In genomic region chr3:117020319-117020718, GRCm38 (mm10) we compare ENCODE assay signal across 32 mouse cellular contexts. TPM values are rescaled to one million over a fixed set of nuclear protein-coding genes. Genes with fewer than 3 reads are reported as not detected.
A peak's percentile ranks its signal among the peaks of the same experiment; 100 is the strongest.
DNase-seq lines count a peak whose midpoint lies in the region; ATAC-seq and TF ChIP-seq lines count a peak whose summit lies in the region.
"Had no signal": no experiment of that assay in that cellular context is flagged by ENCODE, and none has a peak within 500 bp of the region (broad histone marks: within the 10 kb centered on the region; RNA-seq: fewer than 3 reads in every experiment).

No protein-coding gene starts in this region.

- no peak for ATAC-seq in lung, embryonic 14.5 days (ENCODE audit: insufficient read depth)
- no peak for ATAC-seq in lung, postnatal 0 days
- ATAC-seq: forebrain, embryonic 14.5 days; forebrain, postnatal 0 days; intestine, postnatal 0 days; Patski had no signal

- H3K36me3 ChIP-seq in lung, embryonic 14.5 days (ENCODE audit: insufficient read depth), result no peaks in the 10 kb centered on the region
- H3K36me3 ChIP-seq in lung, postnatal 0 days (ENCODE audit: insufficient read depth, low read length), result no peaks in the 10 kb centered on the region
- H3K36me3 ChIP-seq: embryonic facial prominence, embryonic 12.5 days; embryonic facial prominence, embryonic 15.5 days; G1E; hindbrain, embryonic 12.5 days; hindbrain, embryonic 15.5 days had no signal

- H3K4me2 ChIP-seq in lung, embryonic 14.5 days, result no peak overlapping the region
- no peak overlapping the region for H3K4me2 ChIP-seq in lung, postnatal 0 days (replicated peaks; ENCODE audit: low read depth, low read length)
- H3K4me2 ChIP-seq: embryonic facial prominence, embryonic 12.5 days; embryonic facial prominence, embryonic 15.5 days; hindbrain, embryonic 12.5 days; hindbrain, embryonic 15.5 days had no signal

- no peak overlapping the region for H3K27ac ChIP-seq in lung, embryonic 14.5 days (ENCODE audit: low read depth)
- H3K27ac ChIP-seq in lung, postnatal 0 days (ENCODE audit: low read length), result no peak overlapping the region
- H3K27ac ChIP-seq: embryonic facial prominence, embryonic 12.5 days; embryonic facial prominence, embryonic 15.5 days; hindbrain, embryonic 12.5 days; hindbrain, embryonic 15.5 days had no signal

- peak; percentile 93 for DNase-seq in heart, adult 11 months
- no peak for DNase-seq in heart, postnatal 14 days
- DNase-seq in heart, adult 8-10 months (ENCODE audit: low spot score), result peak; percentile 78
- DNase-seq in heart, postnatal 4 days, result no peak
- peak; percentile 24 for DNase-seq in lung, embryonic 14.5 days
- no peak for DNase-seq in lung, postnatal 0 days (ENCODE audit: low spot score)
- DNase-seq: adrenal gland, postnatal 10 days; adrenal gland, postnatal 36 days; B cell, adult 2 months; cerebellum, adult 11 months; cerebellum, adult 2 months; cerebellum, adult 9-11 months; cerebellum, postnatal 25 days; forebrain, postnatal 0 days; gastrocnemius, postnatal 36 days; kidney, adult 2 months had no signal

- no peaks in the 10 kb centered on the region for H3K4me1 ChIP-seq in lung, embryonic 14.5 days (ENCODE audit: insufficient read depth)
- no peaks in the 10 kb centered on the region for H3K4me1 ChIP-seq in lung, postnatal 0 days (ENCODE audit: insufficient read depth, low read depth, low read length)
- H3K4me1 ChIP-seq: embryonic facial prominence, embryonic 12.5 days; embryonic facial prominence, embryonic 15.5 days; hindbrain, embryonic 12.5 days; hindbrain, embryonic 15.5 days had no signal

- TF ChIP-seq EP300 in lung, postnatal 0 days (IDR thresholded peaks at IDR 0.05), result no peak

- H3K27me3 ChIP-seq in lung, embryonic 14.5 days (ENCODE audit: insufficient read depth, low read length), result no peaks in the 10 kb centered on the region
- H3K27me3 ChIP-seq in lung, postnatal 0 days (replicated peaks; ENCODE audit: insufficient read depth, low read length), result no peaks in the 10 kb centered on the region
- H3K27me3 ChIP-seq: CH12.LX; embryonic facial prominence, embryonic 12.5 days; embryonic facial prominence, embryonic 15.5 days; hindbrain, embryonic 12.5 days; hindbrain, embryonic 15.5 days; Patski had no signal

- 86% methylated on average over 3 of the region's 3 CpGs for WGBS in lung, embryonic 14.5 days
- WGBS in lung, postnatal 0 days, result 72% methylated on average over 3 of the region's 3 CpGs

- no peak overlapping the region for H3K4me3 ChIP-seq in lung, embryonic 14.5 days (ENCODE audit: low read depth, low read length)
- H3K4me3 ChIP-seq in lung, postnatal 0 days (ENCODE audit: low read depth, low read length), result no peak overlapping the region
- H3K4me3 ChIP-seq: embryonic facial prominence, embryonic 12.5 days; embryonic facial prominence, embryonic 15.5 days; hindbrain, embryonic 12.5 days; hindbrain, embryonic 15.5 days had no signal

- no peak overlapping the region for H3K9ac ChIP-seq in lung, embryonic 14.5 days
- H3K9ac ChIP-seq in lung, postnatal 0 days (replicated peaks; ENCODE audit: low read depth), result no peak overlapping the region
- H3K9ac ChIP-seq: embryonic facial prominence, embryonic 12.5 days; embryonic facial prominence, embryonic 15.5 days; forebrain, postnatal 0 days; hindbrain, embryonic 12.5 days; hindbrain, embryonic 15.5 days had no signal

- intact Hi-C loops in heart, postnatal 14 days (cut with DNase I), result loop anchor here (2.0 to 5.0 kb wide), 3 partner anchors 47 to 68 kb away; partner anchors contain the start of genes 4930455H04Rik and Palmd

- H3K9me3 ChIP-seq in lung, embryonic 14.5 days (ENCODE audit: low read depth, low read length), result no peaks in the 10 kb centered on the region
- no peaks in the 10 kb centered on the region for H3K9me3 ChIP-seq in lung, postnatal 0 days (ENCODE audit: low read length)
- H3K9me3 ChIP-seq: embryonic facial prominence, embryonic 12.5 days; embryonic facial prominence, embryonic 15.5 days; G1E; hindbrain, embryonic 12.5 days; hindbrain, embryonic 15.5 days had no signal

- TF ChIP-seq CTCF in lung, embryonic 14.5 days (IDR thresholded peaks at IDR 0.05; ENCODE audit: low read depth), result no peak
- no peak for TF ChIP-seq CTCF in lung, postnatal 0 days (IDR thresholded peaks at IDR 0.05)

RNA-seq across cellular contexts. Expression of gene Palmd, which starts 51.5 kb away (rescaled TPM):
- 10 to 100 TPM; 64.2 to 75.2 TPM for total RNA-seq in heart, postnatal 14 days (2021)
- 10 to 100 TPM; 44.2 to 59.7 (median 53.0) TPM for total RNA-seq in heart, adult 8-10 months (2022)
- 10 to 100 TPM; 61.6 to 66.2 TPM for total RNA-seq in heart, postnatal 4 days (2021)
- 4.9 and 7.2 TPM in 2 replicates for polyA plus RNA-seq in lung, embryonic 14.5 days (2014; fragmentation: Nextera tagmentation; extraction: Ambion mirVana)
- polyA plus RNA-seq in lung, postnatal 0 days (2015; fragmentation: Nextera tagmentation; extraction: Ambion mirVana), result 16.1 and 23.0 TPM in 2 replicates
- total RNA-seq: CH12.LX; common myeloid progenitor, adult 5-6 weeks; granulocyte monocyte progenitor cell, adult 5-6 weeks had no signal
- polyA plus RNA-seq: G1E had no signal

RNA-seq across cellular contexts. Expression of gene 4930455H04Rik, which starts 52.3 kb away (rescaled TPM):
- not detected for total RNA-seq in heart, postnatal 14 days (2021)
- not detected for total RNA-seq in heart, adult 8-10 months (2022)
- total RNA-seq in heart, postnatal 4 days (2021), result under 1 TPM in 1 of 2 experiments, not detected in 1; 0.32 TPM
- polyA plus RNA-seq in lung, embryonic 14.5 days (2014; fragmentation: Nextera tagmentation; extraction: Ambion mirVana), result not detected in 2 replicates
- not detected in 2 replicates for polyA plus RNA-seq in lung, postnatal 0 days (2015; fragmentation: Nextera tagmentation; extraction: Ambion mirVana)
- total RNA-seq: CH12.LX; common myeloid progenitor, adult 5-6 weeks; forebrain, postnatal 0 days; G1E; granulocyte monocyte progenitor cell, adult 5-6 weeks had no signal
- polyA plus RNA-seq: cerebellum, adult 2 months; embryonic facial prominence, embryonic 12.5 days; embryonic facial prominence, embryonic 15.5 days; forebrain, embryonic 11.5 days; forebrain, embryonic 14.5 days; forebrain, postnatal 0 days; frontal cortex, adult 2 months; G1E; heart, embryonic 14.5 days; hindbrain, embryonic 12.5 days; hindbrain, embryonic 15.5 days; intestine, embryonic 14.5 days; intestine, postnatal 0 days; kidney, adult 2 months; kidney, embryonic 14.5 days; Patski had no signal

Comparison
In these comparisons a context has a peak if more than half of its experiments do, and no peak if none do; other contexts are left out.
1. DNase-seq: peak in heart, adult 11 months (single experiment), heart, adult 8-10 months (single experiment) and lung, embryonic 14.5 days (single experiment); none in heart, postnatal 14 days (0 of 2), heart, postnatal 4 days (single experiment) and lung, postnatal 0 days (single experiment).